Mouse (Mus musculus) liver, adult 2 months (tissue): ENCODE results near the gene Ephb4. TPM values are rescaled to one million over a fixed set of nuclear protein-coding genes. Genes with fewer than 3 reads are reported as not detected.
A peak's percentile ranks its signal among the peaks of the same experiment; 100 is the strongest.

Experiments used
- DNase-seq: peaks from one replicate; pipeline ENCODE4 v3.0.0-alpha.2; 2011; ENCODE audit warnings: low read depth, low spot score; ENCODE audit errors: extremely low read depth
- H3K27ac ChIP-seq: fragments of 200-500 bp; replicated peaks from 2 replicates; pipeline ENCODE4 v1.5.1; 2012; ENCODE audit warnings: low read depth, mild to moderate bottlenecking, control low read depth, inconsistent platforms, low read length; ENCODE audit not compliant: insufficient read depth
- H3K27me3 ChIP-seq: fragments of 200-500 bp; 2 replicates; pipeline ENCODE4 v1.6.1; 2012; ENCODE audit warnings: mild to moderate bottlenecking, moderate library complexity, low read length, inconsistent platforms; ENCODE audit not compliant: control insufficient read depth, insufficient read depth
- H3K36me3 ChIP-seq: fragments of 200-500 bp; 2 replicates; pipeline ENCODE4 v1.6.1; 2012; ENCODE audit warnings: low read length, inconsistent platforms; ENCODE audit not compliant: control insufficient read depth, insufficient read depth
- H3K4me1 ChIP-seq: fragments of 200-500 bp; 2 replicates; pipeline ENCODE4 v1.6.1; 2011; ENCODE audit warnings: low read length; ENCODE audit not compliant: control insufficient read depth, insufficient read depth
- H3K4me3 ChIP-seq: fragments of 200-500 bp; 2 replicates; pipeline ENCODE4 v1.5.1; 2011; ENCODE audit warnings: low read depth, mild to moderate bottlenecking, control low read depth, low read length, moderate library complexity; ENCODE audit not compliant: insufficient read depth
- H3K79me2 ChIP-seq: fragments of 200-500 bp; 2 replicates; pipeline ENCODE4 v1.6.1; 2012; ENCODE audit warnings: inconsistent platforms, mild to moderate bottlenecking, low read length, moderate library complexity; ENCODE audit not compliant: control insufficient read depth, insufficient read depth
- H3K9ac ChIP-seq: fragments of 200-500 bp; 2 replicates; pipeline ENCODE4 v1.6.1; 2012; ENCODE audit warnings: low read depth, mild to moderate bottlenecking, control low read depth, inconsistent platforms, low read length
- CTCF ChIP-seq: fragments of 200-500 bp; IDR thresholded peaks from 2 replicates; pipeline ENCODE4 v1.5.1; 2011; ENCODE audit warnings: low read depth, low read length, control low read depth
- POLR2A ChIP-seq: fragments of 200-500 bp; IDR thresholded peaks from 2 replicates; pipeline ENCODE4 v1.6.1; 2011; ENCODE audit warnings: low read length, control low read depth; ENCODE audit not compliant: insufficient read depth; ENCODE audit errors: extremely low read depth
- WGBS: fragments of 180-500 bp; shearing (Covaris S2); methylation state at CpG from one replicate; pipeline ENCODE4 v1.1.7; 2018; 5-methylcytosine and 5-hydroxymethylcytosine counted together
- polyA plus RNA-seq: library from polyadenylated mRNA; depleted of rRNA; stranded (reverse); fragments of >200 nt; gene quantifications from 2 replicates; pipeline ENCODE4 v1.2.3, GENCODE M21; 2012
- total RNA-seq: library from RNA; depleted of rRNA; stranded (reverse); fragments of >200 nt; gene quantifications from 2 replicates; pipeline ENCODE4 v1.2.3, GENCODE M21; 2014

The Ephb4 gene
- total and polyA plus RNA-seq, 2 experiments = 10.8 to 14.1 TPM

- WGBS = 29% methylated on average over 7 of the region's 7 CpGs
- no peak for DNase-seq
- peaks cover 34% of the 10 kb centered on the region for H3K36me3 ChIP-seq
- H3K4me1 ChIP-seq = peaks cover 2% of the 10 kb centered on the region; the same call in 1 of the 2 replicates
- H3K4me3 ChIP-seq = no peak overlapping the region
- 0 out of 2 replicates have a peak overlapping the region, but pooled peaks have one; percentile 6 for H3K9ac ChIP-seq
- no peaks in the 10 kb centered on the region for H3K27me3 ChIP-seq
- no peak overlapping the region for H3K27ac ChIP-seq
- TF ChIP-seq CTCF (peak; percentile 65), POLR2A (no peak)
- peaks cover 5% of the 10 kb centered on the region; the same call in 1 of the 2 replicates for H3K79me2 ChIP-seq
These were observed 8.5 kb downstream of the Ephb4 start for GRCm38 (mm10) chr5:137358382-137358781.

- H3K9ac ChIP-seq = no peak overlapping the region
- no peak overlapping the region for H3K27ac ChIP-seq
- H3K79me2 ChIP-seq = no peaks in the 10 kb centered on the region
- DNase-seq = no peak
- WGBS = 91% methylated on average over 10 of the region's 11 CpGs
- peaks cover 61% of the 10 kb centered on the region for H3K36me3 ChIP-seq
- H3K27me3 ChIP-seq = no peaks in the 10 kb centered on the region
- no peaks in the 10 kb centered on the region for H3K4me1 ChIP-seq
- H3K4me3 ChIP-seq = no peak overlapping the region
- TF ChIP-seq CTCF = no peak
- no peak for TF ChIP-seq POLR2A
These were observed 19.8 kb downstream of the Ephb4 start for GRCm38 (mm10) chr5:137369665-137370064.

GRCm38 (mm10) chr5:137373371-137373950 lies 23.6 kb downstream of the Ephb4 start:
- H3K27ac ChIP-seq = no peak overlapping the region
- H3K4me3 ChIP-seq = no peak overlapping the region
- no peak for DNase-seq
- H3K4me1 ChIP-seq = peaks cover 7% of the 10 kb centered on the region; the same call in 1 of the 2 replicates
- H3K27me3 ChIP-seq = no peaks in the 10 kb centered on the region
- 76% methylated on average over 12 of the region's 12 CpGs for WGBS
- H3K36me3 ChIP-seq = peaks cover 31% of the 10 kb centered on the region
- H3K9ac ChIP-seq = no peak overlapping the region
- no peaks in the 10 kb centered on the region for H3K79me2 ChIP-seq
- no peak for TF ChIP-seq POLR2A
- no peak for TF ChIP-seq CTCF

DNA sequence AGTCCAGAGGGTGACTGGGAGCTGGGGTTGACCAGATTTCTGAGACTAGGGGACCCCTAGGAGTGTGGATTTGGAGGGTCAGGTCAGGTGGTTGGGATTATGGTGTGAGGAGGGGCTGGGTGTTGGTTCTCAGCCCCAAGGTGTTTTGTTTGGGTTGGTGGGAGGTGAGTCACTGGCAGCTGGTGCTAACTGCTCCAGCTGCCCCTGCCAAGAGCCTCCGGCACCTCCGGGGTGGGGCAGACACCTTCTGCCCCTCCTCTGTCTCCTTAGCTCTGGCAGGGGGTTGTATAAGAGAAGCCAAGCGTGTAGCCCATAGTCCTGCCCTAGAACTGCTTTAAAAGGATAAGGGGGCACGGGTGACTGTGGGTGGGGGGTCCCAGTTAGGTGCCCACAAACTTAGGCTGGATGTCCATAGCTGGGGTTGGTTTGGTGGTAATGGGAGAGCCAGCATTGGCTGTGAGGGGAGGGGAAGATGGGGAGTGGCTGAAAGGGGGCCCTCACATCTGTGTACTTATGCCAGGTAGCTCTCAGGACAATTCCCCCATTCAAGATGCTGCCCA lies 24.7 kb downstream of the Ephb4 start:
- DNase-seq = no peak
- Histone ChIP-seq H3K27ac (no peak overlapping the region), H3K9ac (no peak overlapping the region), H3K4me3 (no peak overlapping the region), H3K27me3 (no peaks in the 10 kb centered on the region), H3K79me2 (no peaks in the 10 kb centered on the region), H3K4me1 (peaks cover 7% of the 10 kb centered on the region; the same call in 1 of the 2 replicates), H3K36me3 (peaks cover 21% of the 10 kb centered on the region)
- TF ChIP-seq POLR2A (no peak), CTCF (no peak)
- WGBS = 94% methylated on average over 4 of the region's 4 CpGs

- H3K36me3 ChIP-seq = peaks cover 13% of the 10 kb centered on the region
- H3K27me3 ChIP-seq = no peaks in the 10 kb centered on the region
- TF ChIP-seq POLR2A = no peak
- TF ChIP-seq CTCF = no peak
- peaks cover 7% of the 10 kb centered on the region; the same call in 1 of the 2 replicates for H3K4me1 ChIP-seq
- no peak overlapping the region for H3K9ac ChIP-seq
- DNase-seq = peak; percentile 51
- WGBS = 8% methylated on average over 2 of the region's 2 CpGs
- H3K79me2 ChIP-seq = no peaks in the 10 kb centered on the region
- no peak overlapping the region for H3K4me3 ChIP-seq
- peak overlapping the region; percentile 28; the same call in 1 of the 2 replicates for H3K27ac ChIP-seq
These were observed 25.7 kb downstream of the Ephb4 start for GRCm38 (mm10) chr5:137375627-137376026.

DNA sequence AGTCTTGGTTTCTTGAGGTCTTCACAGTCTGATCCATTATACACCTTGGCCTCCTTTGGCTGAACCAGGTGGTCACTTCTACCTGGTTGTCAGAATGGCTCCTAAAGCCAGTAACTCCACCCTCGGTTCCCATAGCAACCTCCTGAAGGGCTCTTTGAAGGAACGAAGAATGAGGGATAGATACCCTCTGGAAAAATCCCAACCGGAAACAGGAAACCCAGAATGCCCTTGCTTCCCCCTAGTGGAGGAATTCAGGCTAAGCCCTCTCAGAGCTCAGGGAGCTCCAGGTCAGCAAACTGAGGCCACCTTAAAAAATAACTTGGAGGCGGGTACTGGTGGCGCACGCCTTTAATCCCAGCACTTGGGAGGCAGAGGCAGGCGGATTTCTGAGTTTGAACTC lies 26.3 kb downstream of the Ephb4 start:
- Histone ChIP-seq H3K36me3 (peaks cover 9% of the 10 kb centered on the region), H3K79me2 (no peaks in the 10 kb centered on the region), H3K27ac (peak overlapping the region; percentile 28; the same call in 1 of the 2 replicates), H3K9ac (no peak overlapping the region), H3K27me3 (no peaks in the 10 kb centered on the region), H3K4me3 (no peak overlapping the region), H3K4me1 (peaks cover 7% of the 10 kb centered on the region; the same call in 1 of the 2 replicates)
- DNase-seq = peak; percentile 31
- no peak for TF ChIP-seq POLR2A
- TF ChIP-seq CTCF = peak; percentile 52; the same call in 1 of the 2 replicates
- 26% methylated on average over 7 of the region's 7 CpGs for WGBS
